Mouse (Mus musculus) liver, embryonic 15.5 days (tissue): Measurements from ENCODE around the gene Camkk2. TPM values are rescaled to one million over a fixed set of nuclear protein-coding genes. Genes with fewer than 3 reads are reported as not detected.
A peak's percentile ranks its signal among the peaks of the same experiment; 100 is the strongest.

Experiments
- ATAC-seq: fragments of 200-750 bp; cut with Nextera tagmentation; 2 replicates; pipeline ENCODE4 v1.8.0; 2017; ENCODE audit warnings: moderate number of reproducible peaks, mild to moderate bottlenecking, moderate library complexity; ENCODE audit not compliant: insufficient read depth
- H3K27ac ChIP-seq: fragments of 300-500 bp; sonication (generic); replicated peaks from 2 replicates; pipeline ENCODE4 v1.5.1; 2015; ENCODE audit warnings: mild to moderate bottlenecking, inconsistent platforms
- H3K27me3 ChIP-seq: fragments of 300-500 bp; sonication (generic); 2 replicates; pipeline ENCODE4 v1.6.1; 2015; ENCODE audit warnings: mild to moderate bottlenecking, inconsistent platforms
- H3K36me3 ChIP-seq: fragments of 300-500 bp; sonication (generic); replicated peaks from 2 replicates; pipeline ENCODE4 v1.6.1; 2015; ENCODE audit warnings: moderate library complexity, mild to moderate bottlenecking, inconsistent platforms
- H3K4me1 ChIP-seq: fragments of 300-500 bp; sonication (generic); replicated peaks from 2 replicates; pipeline ENCODE4 v1.6.1; 2015; ENCODE audit warnings: inconsistent platforms
- H3K4me2 ChIP-seq: fragments of 300-500 bp; sonication (generic); 2 replicates; pipeline ENCODE4 v1.6.1; 2015; ENCODE audit warnings: moderate library complexity, mild to moderate bottlenecking, inconsistent platforms
- H3K4me3 ChIP-seq: fragments of 300-500 bp; sonication (generic); replicated peaks from 2 replicates; pipeline ENCODE4 v1.5.1; 2015; ENCODE audit warnings: mild to moderate bottlenecking, inconsistent platforms
- H3K9ac ChIP-seq: fragments of 300-500 bp; sonication (generic); 2 replicates; pipeline ENCODE4 v1.6.1; 2015; ENCODE audit warnings: moderate library complexity, mild to moderate bottlenecking, inconsistent platforms
- H3K9me3 ChIP-seq: fragments of 300-500 bp; sonication (generic); replicated peaks from 2 replicates; pipeline ENCODE4 v1.6.1; 2016; ENCODE audit warnings: inconsistent platforms
- WGBS: fragments of 180-500 bp; shearing (Covaris S2); methylation state at CpG from one replicate; pipeline ENCODE4 v1.1.7; 2015; ENCODE audit warnings: mixed read lengths; ENCODE audit not compliant: insufficient replicate concordance; 5-methylcytosine and 5-hydroxymethylcytosine counted together
- polyA plus RNA-seq: library from polyadenylated mRNA; unstranded; fragments of >200 nt; fragmentation: Nextera tagmentation; extraction: Ambion mirVana; gene quantifications from 2 replicates; pipeline ENCODE4 v1.2.1, GENCODE M21; 2015

Gene Camkk2
- polyA plus RNA-seq, 1 experiment from 2014 or later, result 8.9 TPM

- no peak for ATAC-seq
- Histone ChIP-seq H3K9ac (no peak overlapping the region), H3K4me2 (no peak overlapping the region), H3K27me3 (no peaks in the 10 kb centered on the region), H3K36me3 (peaks cover 96% of the 10 kb centered on the region), H3K9me3 (no peaks in the 10 kb centered on the region), H3K4me3 (no peak overlapping the region), H3K27ac (peak overlapping the region; percentile 56), H3K4me1 (peaks cover 49% of the 10 kb centered on the region)
- WGBS, result 86% methylated on average over 8 of the region's 8 CpGs
Measured at GRCm38 (mm10) chr5:122801684-122802083, 22.5 kb upstream of the Camkk2 start.

GRCm38 (mm10) chr5:122800345-122801010, 21.3 kb upstream of the Camkk2 start:
- Histone ChIP-seq H3K9me3 (no peaks in the 10 kb centered on the region), H3K36me3 (peaks cover 95% of the 10 kb centered on the region), H3K4me3 (no peak overlapping the region), H3K27me3 (no peaks in the 10 kb centered on the region), H3K4me2 (0 out of 2 replicates have a peak overlapping the region, but pooled peaks have one; percentile 0), H3K9ac (no peak overlapping the region), H3K4me1 (peaks cover 49% of the 10 kb centered on the region), H3K27ac (peak overlapping the region; percentile 71)
- 72% methylated on average over 13 of the region's 13 CpGs for WGBS
- ATAC-seq, result peak; percentile 52

GRCm38 (mm10) chr5:122799379-122800344, 20.5 kb upstream of the Camkk2 start:
- peak overlapping the region; percentile 71 for H3K27ac ChIP-seq
- WGBS, result 83% methylated on average over 17 of the region's 17 CpGs
- peak overlapping the region; percentile 8 for H3K4me2 ChIP-seq
- H3K27me3 ChIP-seq, result no peaks in the 10 kb centered on the region
- ATAC-seq, result peak; percentile 18
- H3K9me3 ChIP-seq, result no peaks in the 10 kb centered on the region
- H3K4me1 ChIP-seq, result peaks cover 49% of the 10 kb centered on the region
- no peak overlapping the region for H3K4me3 ChIP-seq
- H3K9ac ChIP-seq, result no peak overlapping the region
- peaks cover 94% of the 10 kb centered on the region for H3K36me3 ChIP-seq

GRCm38 (mm10) chr5:122798557-122799378, 19.6 kb upstream of the Camkk2 start:
- H3K36me3 ChIP-seq, result peaks cover 94% of the 10 kb centered on the region
- H3K4me1 ChIP-seq, result peaks cover 43% of the 10 kb centered on the region
- peak; percentile 60 for ATAC-seq
- peak overlapping the region; percentile 71 for H3K27ac ChIP-seq
- H3K4me2 ChIP-seq, result peak overlapping the region; percentile 8; the same call in 1 of the 2 replicates
- 56% methylated on average over 17 of the region's 17 CpGs for WGBS
- no peak overlapping the region for H3K9ac ChIP-seq
- H3K27me3 ChIP-seq, result no peaks in the 10 kb centered on the region
- H3K9me3 ChIP-seq, result no peaks in the 10 kb centered on the region
- no peak overlapping the region for H3K4me3 ChIP-seq

- H3K36me3 ChIP-seq, result peaks cover 95% of the 10 kb centered on the region
- H3K27ac ChIP-seq, result peak overlapping the region; percentile 71
- no peaks in the 10 kb centered on the region for H3K27me3 ChIP-seq
- no peak overlapping the region for H3K4me3 ChIP-seq
- H3K9ac ChIP-seq, result no peak overlapping the region
- no peaks in the 10 kb centered on the region for H3K9me3 ChIP-seq
- ATAC-seq, result no peak
- 83% methylated on average over 3 of the region's 3 CpGs for WGBS
- H3K4me1 ChIP-seq, result peaks cover 42% of the 10 kb centered on the region
- H3K4me2 ChIP-seq, result no peak overlapping the region
Measured at GRCm38 (mm10) chr5:122797866-122798265, 18.7 kb upstream of the Camkk2 start.

- Histone ChIP-seq H3K36me3 (peaks cover 77% of the 10 kb centered on the region), H3K4me1 (peaks cover 19% of the 10 kb centered on the region; the same call in 1 of the 2 replicates), H3K4me3 (no peak overlapping the region), H3K9ac (no peak overlapping the region), H3K27ac (no peak overlapping the region), H3K4me2 (no peak overlapping the region), H3K9me3 (no peaks in the 10 kb centered on the region), H3K27me3 (no peaks in the 10 kb centered on the region)
- ATAC-seq, result no peak
- WGBS, result 84% methylated on average over 2 of the region's 2 CpGs
Measured at GRCm38 (mm10) chr5:122788696-122789095, 9.5 kb upstream of the Camkk2 start.

GRCm38 (mm10) chr5:122786035-122786819, 7.0 kb upstream of the Camkk2 start:
- no peak overlapping the region for H3K4me3 ChIP-seq
- no peaks in the 10 kb centered on the region for H3K9me3 ChIP-seq
- ATAC-seq, result no peak
- WGBS, result 56% methylated on average over 12 of the region's 12 CpGs
- no peak overlapping the region for H3K4me2 ChIP-seq
- H3K36me3 ChIP-seq, result peaks cover 54% of the 10 kb centered on the region
- H3K9ac ChIP-seq, result no peak overlapping the region
- no peaks in the 10 kb centered on the region for H3K27me3 ChIP-seq
- H3K4me1 ChIP-seq, result peaks cover 19% of the 10 kb centered on the region; the same call in 1 of the 2 replicates
- H3K27ac ChIP-seq, result no peak overlapping the region

GRCm38 (mm10) chr5:122783726-122784406, 4.7 kb upstream of the Camkk2 start:
- Histone ChIP-seq H3K9ac (no peak overlapping the region), H3K36me3 (peaks cover 32% of the 10 kb centered on the region), H3K4me3 (no peak overlapping the region), H3K27me3 (no peaks in the 10 kb centered on the region), H3K4me1 (peaks cover 29% of the 10 kb centered on the region), H3K27ac (no peak overlapping the region), H3K9me3 (no peaks in the 10 kb centered on the region), H3K4me2 (no peak overlapping the region)
- 66% methylated on average over 14 of the region's 14 CpGs for WGBS
- ATAC-seq, result no peak

GRCm38 (mm10) chr5:122782066-122782465, 2.9 kb upstream of the Camkk2 start:
- Histone ChIP-seq H3K36me3 (peaks cover 14% of the 10 kb centered on the region), H3K9me3 (no peaks in the 10 kb centered on the region), H3K27me3 (no peaks in the 10 kb centered on the region), H3K4me1 (peaks cover 45% of the 10 kb centered on the region), H3K27ac (no peak overlapping the region), H3K4me2 (no peak overlapping the region), H3K9ac (no peak overlapping the region), H3K4me3 (no peak overlapping the region)
- WGBS, result 50% methylated on average over 1 of the region's 1 CpGs
- ATAC-seq, result no peak
